Mouse (Mus musculus): Measurements from ENCODE around the gene Col6a5. TPM values are rescaled to one million over a fixed set of nuclear protein-coding genes. Genes with fewer than 3 reads are reported as not detected.

Gene Col6a5
- polyA plus RNA-seq, 1 experiment: 4.1 TPM

DNA sequence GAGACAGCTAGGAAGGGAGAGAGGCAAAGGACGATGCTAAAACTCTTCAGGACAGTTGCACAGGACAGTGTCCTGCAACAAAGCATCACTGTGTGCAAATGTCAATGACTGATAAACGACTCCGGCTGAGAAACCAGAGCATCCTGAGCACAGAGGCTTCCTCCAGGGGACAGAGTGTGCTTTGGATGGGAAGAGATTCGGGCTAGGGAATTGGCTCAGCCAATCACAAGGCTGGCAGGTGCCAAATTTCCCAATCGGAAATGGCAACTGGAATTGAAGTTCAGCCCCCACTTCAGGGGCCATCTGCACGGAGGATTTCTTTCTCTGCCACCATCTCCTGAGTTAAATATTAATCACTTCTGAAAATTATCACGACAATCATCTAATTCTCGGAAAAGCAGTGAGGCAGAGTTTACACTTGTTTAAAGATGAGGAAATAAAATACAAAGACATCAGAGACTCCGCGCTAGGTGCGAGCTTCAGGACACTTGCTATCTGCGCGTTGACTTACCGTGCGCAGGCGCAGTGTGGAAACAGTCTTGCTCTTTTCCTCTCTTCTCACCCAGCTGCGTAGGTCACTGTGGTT lies 151.4 kb downstream of the Col6a5 start:
- Histone ChIP-seq H3K27ac (ENCODE audit: control insufficient read depth, insufficient read depth, low read depth, low read length) (no peak overlapping the region), H3K36me3 (ENCODE audit: control insufficient read depth, insufficient read depth, low read length) (no peaks in the 10 kb centered on the region), H3K4me1 (ENCODE audit: control insufficient read depth, insufficient read depth, low read length) (peaks cover 2% of the 10 kb centered on the region; the same call in 1 of the 2 replicates), H3K4me3 (ENCODE audit: control insufficient read depth, low read depth, low read length) (no peak overlapping the region), H3K27me3 (ENCODE audit: control insufficient read depth, insufficient read depth, low read length) (no peaks in the 10 kb centered on the region)
- TF ChIP-seq CTCF (IDR thresholded peaks at IDR 0.05; ENCODE audit: control insufficient read depth, insufficient read depth, insufficient replicate concordance, low read depth, low read length) (no peak), POLR2A (IDR thresholded peaks at IDR 0.05; ENCODE audit: control insufficient read depth, low read depth, low read length) (no peak)

Other genes with a start within 250 kb of the Col6a5 start
- 0.25 and 0.30 TPM in 2 replicates for gene Col6a6, start 132.5 kb downstream of the Col6a5 start, polyA plus RNA-seq (2012; rRNA removed)
- 17.3 and 20.2 TPM in 2 replicates for gene Col6a4, start 136.1 kb upstream of the Col6a5 start, polyA plus RNA-seq (2012; rRNA removed)
- gene Glyctk, start 197.5 kb upstream of the Col6a5 start, polyA plus RNA-seq (2012; rRNA removed): 16.2 and 17.6 TPM in 2 replicates
- 21.3 and 25.2 TPM in 2 replicates for gene Wdr82, start 210.3 kb upstream of the Col6a5 start, polyA plus RNA-seq (2012; rRNA removed)
- gene Ppm1m, start 239.1 kb upstream of the Col6a5 start, polyA plus RNA-seq (2012; rRNA removed): 31.3 and 40.6 TPM in 2 replicates
- gene Twf2, start 242.5 kb upstream of the Col6a5 start, polyA plus RNA-seq (2012; rRNA removed): 12.1 and 13.5 TPM in 2 replicates